Comparison of ENCODE assay signal across 8 mouse cellular contexts in the genomic region with DNA sequence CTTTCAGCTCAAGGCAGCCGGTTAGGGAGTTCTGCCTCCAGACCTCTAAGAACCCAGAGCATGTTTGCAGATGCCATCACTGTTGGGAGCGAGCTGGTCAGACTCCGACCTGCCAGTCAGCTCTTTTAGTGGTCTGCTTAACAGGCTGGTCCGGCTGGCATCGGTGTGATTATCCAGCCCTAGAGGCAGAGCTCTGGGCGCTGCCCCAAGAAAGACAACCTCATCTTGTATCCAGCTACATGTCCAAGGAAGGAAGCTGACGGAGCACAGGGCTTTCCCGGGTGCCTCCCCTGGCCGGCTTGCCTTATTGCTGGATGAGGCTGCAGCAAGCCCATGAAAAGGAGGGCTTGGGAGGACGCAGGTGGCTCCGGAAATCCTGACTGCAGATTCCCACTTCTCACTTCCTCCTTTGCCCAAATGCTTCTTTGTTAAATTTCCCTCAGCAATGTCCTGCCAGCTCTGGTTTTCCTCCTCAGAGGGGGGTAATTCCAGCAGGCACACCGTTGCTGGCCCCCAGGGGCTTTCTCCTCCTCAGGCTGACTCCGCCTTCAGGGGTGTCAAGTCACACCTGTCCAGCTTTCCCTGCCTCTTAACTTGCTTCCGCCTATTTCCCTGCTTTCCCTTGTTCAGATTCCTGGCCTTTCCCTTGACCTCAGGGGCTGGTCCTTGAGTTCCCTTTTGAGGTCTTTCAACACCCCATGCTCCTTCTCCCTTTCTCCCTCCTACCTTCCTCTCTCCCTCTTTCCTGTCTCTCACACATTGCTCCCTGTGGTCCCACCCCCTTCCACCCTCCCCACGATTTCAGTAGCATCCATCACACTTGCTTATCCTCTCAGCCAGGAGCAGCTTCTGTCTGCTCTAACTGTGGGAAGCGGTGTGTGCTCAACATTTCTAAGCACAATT. TPM values are rescaled to one million over a fixed set of nuclear protein-coding genes. Genes with fewer than 3 reads are reported as not detected.
DNase-seq lines count a peak whose midpoint lies in the region; ATAC-seq and TF ChIP-seq lines count a peak whose summit lies in the region.

No protein-coding gene starts in this region.

- peak overlapping the region; percentile 86 for H3K27ac ChIP-seq in hindbrain, postnatal 0 days
- peak overlapping the region; percentile 2; the same call in 1 of the 2 replicates for H3K27ac ChIP-seq in limb, embryonic 10.5 days
- H3K27ac ChIP-seq in midbrain, postnatal 0 days (ENCODE audit: low read depth, low read length), result peak overlapping the region; percentile 55

- no peaks in the 10 kb centered on the region for H3K27me3 ChIP-seq in hindbrain, postnatal 0 days (ENCODE audit: insufficient read depth, low read length)
- no peaks in the 10 kb centered on the region for H3K27me3 ChIP-seq in limb, embryonic 10.5 days (ENCODE audit: low read depth, poor library complexity, severe bottlenecking)
- H3K27me3 ChIP-seq in midbrain, postnatal 0 days (ENCODE audit: insufficient read depth, low read length), result no peaks in the 10 kb centered on the region

- H3K9ac ChIP-seq in hindbrain, postnatal 0 days (replicated peaks; ENCODE audit: low read length), result peak overlapping the region; percentile 21; the same call in 1 of the 2 replicates
- peak overlapping the region; percentile 33; the same call in 1 of the 2 replicates for H3K9ac ChIP-seq in midbrain, postnatal 0 days (replicated peaks; ENCODE audit: low read length, poor library complexity, severe bottlenecking)

- no peak for TF ChIP-seq CTCF in hindbrain, postnatal 0 days (IDR thresholded peaks at IDR 0.05; ENCODE audit: low read depth)
- no peak for TF ChIP-seq CTCF in midbrain, postnatal 0 days (IDR thresholded peaks at IDR 0.05)

- H3K4me2 ChIP-seq in hindbrain, postnatal 0 days (ENCODE audit: low read depth, low read length), result peak overlapping the region; percentile 43
- peak overlapping the region; percentile 46 for H3K4me2 ChIP-seq in midbrain, postnatal 0 days (ENCODE audit: low read depth, low read length, poor library complexity, severe bottlenecking)

- no peak overlapping the region for H3K4me3 ChIP-seq in hindbrain, postnatal 0 days (ENCODE audit: low read length)
- peak overlapping the region; percentile 31 for H3K4me3 ChIP-seq in limb, embryonic 10.5 days
- 0 out of 2 replicates have a peak overlapping the region, but pooled peaks have one; percentile 10 for H3K4me3 ChIP-seq in midbrain, postnatal 0 days (ENCODE audit: low read depth, low read length)

- ATAC-seq in hindbrain, postnatal 0 days, result peak; percentile 84
- peak; percentile 54; the same call in 1 of the 2 replicates for ATAC-seq in midbrain, postnatal 0 days (ENCODE audit: low FRiP score)
- no peak for ATAC-seq in erythroblast, adult 5-6 weeks (replicated peaks; ENCODE audit: low FRiP score, poor library complexity, severe bottlenecking)

- H3K36me3 ChIP-seq in hindbrain, postnatal 0 days (ENCODE audit: insufficient read depth, low read length), result no peaks in the 10 kb centered on the region
- no peaks in the 10 kb centered on the region for H3K36me3 ChIP-seq in limb, embryonic 10.5 days
- H3K36me3 ChIP-seq in midbrain, postnatal 0 days (ENCODE audit: insufficient read depth, low read length), result no peaks in the 10 kb centered on the region

- H3K4me1 ChIP-seq in hindbrain, postnatal 0 days (ENCODE audit: insufficient read depth, low read length), result peaks cover 7% of the 10 kb centered on the region
- peaks cover 27% of the 10 kb centered on the region for H3K4me1 ChIP-seq in limb, embryonic 10.5 days
- H3K4me1 ChIP-seq in midbrain, postnatal 0 days (ENCODE audit: insufficient read depth, low read length), result peaks cover 23% of the 10 kb centered on the region

- 19% methylated on average over 16 of the region's 16 CpGs for WGBS in hindbrain, postnatal 0 days
- WGBS in limb, embryonic 10.5 days, result 11% methylated on average over 16 of the region's 16 CpGs
- WGBS in midbrain, postnatal 0 days, result 27% methylated on average over 16 of the region's 16 CpGs

- no peaks in the 10 kb centered on the region for H3K9me3 ChIP-seq in hindbrain, postnatal 0 days (ENCODE audit: low read length)
- no peaks in the 10 kb centered on the region for H3K9me3 ChIP-seq in limb, embryonic 10.5 days (replicated peaks)
- H3K9me3 ChIP-seq in midbrain, postnatal 0 days (ENCODE audit: low read length), result no peaks in the 10 kb centered on the region

- peak; percentile 21 for DNase-seq in MN1 (ENCODE audit: low spot score)
- peak; percentile 85 for DNase-seq in cerebellum, adult 9-10 months
- DNase-seq in gastrocnemius, postnatal 25 days, result peak; percentile 74
- DNase-seq in hindbrain, postnatal 0 days (ENCODE audit: low spot score), result peak; percentile 76
- peak; percentile 41 for DNase-seq in limb, embryonic 10.5 days (ENCODE audit: low spot score)
- peak; percentile 80 for DNase-seq in midbrain, postnatal 0 days (ENCODE audit: low spot score)
- no peak for DNase-seq in embryo, embryonic 11 days

RNA-seq across cellular contexts. Expression of gene Plcb4, which starts 58.7 kb away (rescaled TPM):
- 10 to 100 TPM; 23.5 to 28.5 TPM for total RNA-seq in gastrocnemius, postnatal 25 days (2021)
- total RNA-seq in hindbrain, postnatal 0 days (2014; rRNA removed), result 46.9 and 74.3 TPM in 2 replicates
- 43.0 and 46.6 TPM in 2 replicates for polyA plus RNA-seq in hindbrain, postnatal 0 days (2015; fragmentation: Nextera tagmentation; extraction: Ambion mirVana)
- 8.4 and 10.7 TPM in 2 replicates for polyA plus RNA-seq in limb, embryonic 10.5 days (2016; fragmentation: Nextera tagmentation; extraction: Ambion mirVana)
- 62.0 and 66.6 TPM in 2 replicates for total RNA-seq in midbrain, postnatal 0 days (2014; rRNA removed)
- 26.1 and 31.4 TPM in 2 replicates for polyA plus RNA-seq in midbrain, postnatal 0 days (2015; fragmentation: Nextera tagmentation; extraction: Ambion mirVana)
- 5.9 and 11.7 TPM in 2 replicates for total RNA-seq in erythroblast, adult 5-6 weeks (2015; ENCODE audit: low replicate concordance)
- 1.4 and 3.0 TPM in 2 replicates for total RNA-seq in erythroblast, adult 5-6 weeks (2017; ENCODE audit: low replicate concordance)

Comparison
In these comparisons a context has a peak if more than half of its experiments do, and no peak if none do; other contexts are left out.
1. H3K27ac ChIP-seq: peak in every context shown above with its lines; median percentile 86 in hindbrain, postnatal 0 days; 55 in midbrain, postnatal 0 days; 2 in limb, embryonic 10.5 days.